Mouse (Mus musculus): Measurements from ENCODE around the gene Mrvi1. TPM values are rescaled to one million over a fixed set of nuclear protein-coding genes. Genes with fewer than 3 reads are reported as not detected.

The Mrvi1 gene
- polyA plus RNA-seq, 1 experiment from 2014 or later = 1.3 TPM

DNA sequence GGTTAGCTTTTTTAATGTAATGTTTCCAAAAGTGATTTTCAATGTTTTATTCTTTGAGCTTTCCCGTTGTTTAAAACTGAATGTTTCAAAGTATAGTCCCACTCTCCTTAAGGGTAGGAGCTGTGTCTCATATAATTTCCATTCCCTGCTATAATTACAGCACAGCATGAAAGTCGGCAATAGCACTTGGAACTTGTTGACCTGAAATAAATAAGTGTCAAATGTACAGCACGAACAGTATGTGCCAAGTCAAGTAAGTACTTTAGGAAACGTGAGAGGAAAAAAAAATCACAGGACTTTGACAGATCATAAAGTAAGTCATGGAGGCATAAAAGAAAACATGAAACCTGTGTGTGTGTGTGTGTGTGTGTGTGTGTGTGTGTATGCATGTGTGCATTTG is 160.2 kb downstream of the Mrvi1 start:
- 75% methylated on average over 4 of the region's 4 CpGs for WGBS
- Histone ChIP-seq H3K27me3 (ENCODE audit: low read depth, poor library complexity, severe bottlenecking) (no peaks in the 10 kb centered on the region), H3K27ac (no peak overlapping the region), H3K4me1 (no peaks in the 10 kb centered on the region), H3K36me3 (peaks cover 34% of the 10 kb centered on the region), H3K9me3 (replicated peaks) (no peaks in the 10 kb centered on the region), H3K4me3 (no peak overlapping the region)
- DNase-seq (ENCODE audit: low spot score) = no peak

- no peak for DNase-seq (ENCODE audit: low spot score)
- Histone ChIP-seq H3K27me3 (ENCODE audit: low read depth, poor library complexity, severe bottlenecking) (no peaks in the 10 kb centered on the region), H3K9me3 (replicated peaks) (no peaks in the 10 kb centered on the region), H3K36me3 (peaks cover 32% of the 10 kb centered on the region), H3K4me1 (no peaks in the 10 kb centered on the region), H3K27ac (no peak overlapping the region), H3K4me3 (no peak overlapping the region)
- 91% methylated on average over 3 of the region's 3 CpGs for WGBS
Measured at GRCm38 (mm10) chr7:110821653-110822052, 160.6 kb downstream of the Mrvi1 start.

DNA sequence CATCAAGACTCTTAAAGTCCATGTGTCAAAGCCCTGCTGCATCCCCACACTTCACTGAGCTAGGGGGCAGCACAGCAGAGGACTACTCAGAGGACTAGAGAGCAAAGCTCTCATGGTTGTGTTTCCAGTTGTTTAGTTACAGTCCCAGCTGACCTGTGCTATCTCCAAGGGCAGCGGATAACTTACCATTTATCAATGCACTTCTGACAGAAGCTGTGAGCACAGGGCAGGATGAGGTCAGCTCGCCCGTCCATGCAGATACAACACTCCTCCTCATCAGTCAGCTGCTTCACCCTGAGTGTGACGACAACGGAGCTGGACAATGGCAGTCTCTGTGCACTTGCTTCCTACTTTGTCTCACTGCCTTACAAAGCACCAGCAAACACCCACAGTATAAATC is 161.2 kb downstream of the Mrvi1 start:
- no peaks in the 10 kb centered on the region for H3K27me3 ChIP-seq (ENCODE audit: low read depth, poor library complexity, severe bottlenecking)
- H3K36me3 ChIP-seq = peaks cover 32% of the 10 kb centered on the region
- no peaks in the 10 kb centered on the region for H3K9me3 ChIP-seq (replicated peaks)
- no peak overlapping the region for H3K27ac ChIP-seq
- DNase-seq (ENCODE audit: low spot score) = no peak
- no peak overlapping the region for H3K4me3 ChIP-seq
- no peaks in the 10 kb centered on the region for H3K4me1 ChIP-seq
- 56% methylated on average over 5 of the region's 5 CpGs for WGBS

GRCm38 (mm10) chr7:110818787-110819350 is 163.4 kb downstream of the Mrvi1 start:
- Histone ChIP-seq H3K4me1 (peaks cover 2% of the 10 kb centered on the region; the same call in 1 of the 2 replicates), H3K4me3 (no peak overlapping the region), H3K36me3 (peaks cover 19% of the 10 kb centered on the region), H3K9me3 (replicated peaks) (no peaks in the 10 kb centered on the region), H3K27ac (no peak overlapping the region), H3K27me3 (ENCODE audit: low read depth, poor library complexity, severe bottlenecking) (no peaks in the 10 kb centered on the region)
- WGBS = 88% methylated on average over 11 of the region's 11 CpGs
- DNase-seq (ENCODE audit: low spot score) = no peak

Other genes starting within 250 kb of the Mrvi1 start
- gene Ampd3, start 214.3 kb downstream of the Mrvi1 start, polyA plus RNA-seq (2016; fragmentation: Nextera tagmentation; extraction: Ambion mirVana) = 1.0 and 1.9 TPM in 2 replicates
- 16.8 and 18.3 TPM in 2 replicates for gene Rnf141, start 138.0 kb downstream of the Mrvi1 start, polyA plus RNA-seq (2016; fragmentation: Nextera tagmentation; extraction: Ambion mirVana)
- gene Lyve1, start 119.2 kb downstream of the Mrvi1 start, polyA plus RNA-seq (2016; fragmentation: Nextera tagmentation; extraction: Ambion mirVana) = 0.18 and 0.30 TPM in 2 replicates
- 64.1 and 80.1 TPM in 2 replicates for gene Ctr9, start 46.5 kb upstream of the Mrvi1 start, polyA plus RNA-seq (2016; fragmentation: Nextera tagmentation; extraction: Ambion mirVana)
- 1,318 and 1,349 TPM in 2 replicates for gene Eif4g2, start 100.6 kb upstream of the Mrvi1 start, polyA plus RNA-seq (2016; fragmentation: Nextera tagmentation; extraction: Ambion mirVana)

All from limb, embryonic 10.5 days (tissue).